In genomic region chr5:65544616-65545015, GRCm38 (mm10) we compare ENCODE assay signal across 45 mouse cellular contexts. TPM values are rescaled to one million over a fixed set of nuclear protein-coding genes. Genes with fewer than 3 reads are reported as not detected.
"Had no signal": no experiment of that assay in that cellular context is flagged by ENCODE, and none has a peak within 500 bp of the region (broad histone marks: within the 10 kb centered on the region; RNA-seq: fewer than 3 reads in every experiment).

No protein-coding gene starts in this region.

- H3K4me3 ChIP-seq: heart, embryonic 10.5 days; heart, embryonic 12.5 days; heart, embryonic 13.5 days; heart, embryonic 15.5 days; hindbrain, embryonic 10.5 days; hindbrain, embryonic 12.5 days; hindbrain, embryonic 13.5 days; hindbrain, embryonic 15.5 days; intestine, embryonic 15.5 days; kidney, embryonic 15.5 days; layer of hippocampus, adult 2 months had no signal

- H3K4me2 ChIP-seq: heart, embryonic 11.5 days; heart, embryonic 12.5 days; heart, embryonic 13.5 days; heart, embryonic 15.5 days; hindbrain, embryonic 12.5 days; hindbrain, embryonic 13.5 days; hindbrain, embryonic 14.5 days; hindbrain, embryonic 15.5 days; intestine, embryonic 15.5 days; kidney, embryonic 15.5 days had no signal

- H3K27ac ChIP-seq: heart, embryonic 10.5 days; heart, embryonic 13.5 days; heart, embryonic 15.5 days; hindbrain, embryonic 10.5 days; hindbrain, embryonic 12.5 days; hindbrain, embryonic 13.5 days; hindbrain, embryonic 14.5 days; hindbrain, embryonic 15.5 days; hindbrain, postnatal 0 days; intestine, embryonic 15.5 days; kidney, embryonic 15.5 days; kidney, postnatal 0 days; layer of hippocampus, adult 2 months had no signal

- DNase-seq: heart, postnatal 10 days; heart, postnatal 14 days; heart, postnatal 36 days; kidney, adult 11 months; kidney, adult 18-20 months; kidney, adult 2 months; kidney, adult 8-10 months; kidney, adult 9 months; kidney, postnatal 10 days; kidney, postnatal 14 days; kidney, postnatal 25 days; kidney, postnatal 36 days; kidney, postnatal 4 days; layer of hippocampus, adult 9-11 months; layer of hippocampus, postnatal 36 days had no signal

- H3K9ac ChIP-seq: heart, embryonic 12.5 days; heart, embryonic 13.5 days; heart, embryonic 15.5 days; hindbrain, embryonic 12.5 days; hindbrain, embryonic 13.5 days; hindbrain, embryonic 14.5 days; hindbrain, embryonic 15.5 days; intestine, embryonic 15.5 days; kidney, embryonic 15.5 days had no signal

- H3K27me3 ChIP-seq: heart, embryonic 12.5 days; heart, embryonic 13.5 days; heart, embryonic 15.5 days; hindbrain, embryonic 12.5 days; hindbrain, embryonic 13.5 days; hindbrain, embryonic 15.5 days; intestine, embryonic 15.5 days; kidney, embryonic 15.5 days had no signal

- H3K4me1 ChIP-seq: intestine, embryonic 15.5 days; kidney, embryonic 15.5 days had no signal

- H3K36me3 ChIP-seq: hindbrain, embryonic 12.5 days; hindbrain, embryonic 13.5 days; hindbrain, embryonic 15.5 days had no signal

- H3K9me3 ChIP-seq: heart, embryonic 10.5 days; heart, embryonic 12.5 days; heart, embryonic 15.5 days; hindbrain, embryonic 10.5 days; hindbrain, embryonic 12.5 days; hindbrain, embryonic 13.5 days; hindbrain, embryonic 15.5 days; intestine, embryonic 15.5 days; kidney, embryonic 15.5 days had no signal

- ATAC-seq: hindbrain, embryonic 16.5 days; hindbrain, postnatal 0 days; inflammation-experienced regulatory T-cells, adult 6 months; intestine, embryonic 15.5 days; intestine, embryonic 16.5 days; intestine, postnatal 0 days had no signal

RNA-seq across cellular contexts. Expression of gene Gm43552, which starts 52.0 kb away (rescaled TPM):
- total RNA-seq: heart, postnatal 10 days; heart, postnatal 25 days; hematopoietic stem cell, adult 5-6 weeks; hindbrain, postnatal 0 days; layer of hippocampus, adult 18-20 months; layer of hippocampus, postnatal 10 days; layer of hippocampus, postnatal 14 days had no signal
- polyA plus RNA-seq: heart, embryonic 10.5 days; heart, embryonic 11.5 days; heart, embryonic 12.5 days; heart, embryonic 14.5 days; heart, postnatal 0 days; hindbrain, embryonic 10.5 days; hindbrain, embryonic 11.5 days; hindbrain, embryonic 12.5 days; hindbrain, embryonic 14.5 days; hindbrain, embryonic 15.5 days; hindbrain, embryonic 16.5 days; hindbrain, postnatal 0 days; inflammation-experienced regulatory T-cells, adult 6 months; intestine, embryonic 15.5 days; intestine, embryonic 16.5 days; intestine, postnatal 0 days; kidney, adult 2 months; kidney, embryonic 14.5 days; kidney, embryonic 15.5 days; kidney, embryonic 16.5 days; large intestine, adult 2 months had no signal
